Mouse (Mus musculus) MEL (cell line): ENCODE measurements around the gene Slc17a7.

Source experiments
- CTCF ChIP-seq, 3 experiments: IDR thresholded peaks in 2 of 3; conservative IDR thresholded peaks in 1 of 3; 2 replicates each; pipeline ENCODE4 v1.5.1; 2011 to 2012; ENCODE audit warnings: low read length in 3 of 3, low read depth in 2 of 3, mild to moderate bottlenecking in 2 of 3, improper control_type of control experiment in 1 of 3, inconsistent platforms in 1 of 3, mixed read lengths in 1 of 3, moderate library complexity in 1 of 3; ENCODE audit not compliant: control insufficient read depth in 1 of 3, insufficient read depth in 1 of 3, poor library complexity in 1 of 3, severe bottlenecking in 1 of 3
- KAT2A ChIP-seq: conservative IDR thresholded peaks from 2 replicates; pipeline ENCODE4 v1.6.1; 2012; ENCODE audit warnings: low read depth, low read length, improper control_type of control experiment, inconsistent platforms

DNA sequence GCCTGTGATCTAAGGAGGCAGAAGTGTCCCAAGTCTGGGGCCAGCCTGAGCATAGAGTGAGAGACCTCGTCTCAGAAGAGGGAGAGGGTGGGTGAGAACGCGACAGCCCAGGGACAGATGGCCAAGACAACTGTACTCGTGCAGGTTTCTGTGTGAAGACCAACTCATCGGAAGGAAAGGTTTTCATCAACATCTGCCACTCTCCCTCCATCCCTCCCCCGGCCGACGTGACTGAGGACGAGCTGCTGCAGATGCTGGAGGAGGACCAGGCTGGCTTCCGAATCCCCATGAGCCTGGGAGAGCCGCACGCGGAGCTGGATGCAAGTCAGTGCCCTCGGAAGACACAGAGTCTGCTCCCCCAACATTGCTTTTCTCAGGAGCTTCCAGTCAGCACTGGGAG lies 6.3 kb upstream of the Slc17a7 start:
- TF ChIP-seq CTCF (IDR thresholded peaks at IDR 0.05 in 2 of 3, conservative IDR thresholded peaks at IDR 0.05 in 1 of 3; ENCODE audit: control insufficient read depth in 1 of 3, insufficient read depth in 1 of 3, low read depth in 2 of 3, low read length in 3 of 3, poor library complexity in 1 of 3, severe bottlenecking in 1 of 3) (no peak), KAT2A (no peak)
